Mouse (Mus musculus) liver, postnatal 0 days (tissue): ENCODE measurements at regions not wholly inside any gene's neighbourhood (a gene's known extent, or its start where the extent isn't known, plus 50 kb on each side); places are given as distances from the start of the nearest gene placed in this dataset.

ENCODE experiments used
- CTCF ChIP-seq: sonication (generic); IDR thresholded peaks from 2 replicates; pipeline ENCODE4 v1.5.1; 2016; ENCODE audit warnings: antibody characterized with exemption, low read depth
- EP300 ChIP-seq: IDR thresholded peaks from 2 replicates; pipeline ENCODE4 v1.6.1; 2016; ENCODE audit warnings: antibody characterized with exemption, low read depth, mild to moderate bottlenecking

DNA sequence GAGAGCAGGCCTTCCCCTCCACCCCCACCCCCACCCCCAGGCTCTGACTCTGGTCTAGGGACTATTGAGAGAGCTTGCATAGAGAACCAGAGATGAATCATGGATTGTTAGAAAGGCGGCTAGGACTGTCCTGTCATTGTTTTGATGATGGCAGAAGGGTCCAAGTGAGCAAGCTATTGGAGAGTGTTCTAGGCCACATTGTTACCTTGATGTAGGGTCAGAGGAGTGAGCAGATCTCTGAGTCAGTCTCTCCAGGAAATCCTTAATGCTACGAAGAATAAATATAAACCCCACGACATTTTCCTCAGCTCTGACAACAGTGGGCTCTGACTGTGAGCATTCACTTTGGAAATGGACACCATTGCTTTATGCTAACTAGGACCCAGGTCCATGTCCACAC lies 144.9 kb downstream of the Hibadh start:
- TF ChIP-seq EP300: no peak
- no peak for TF ChIP-seq CTCF
